Mouse (Mus musculus): ENCODE results near the gene 4930524B15Rik. TPM values are rescaled to one million over a fixed set of nuclear protein-coding genes. Genes with fewer than 3 reads are reported as not detected.
A peak's percentile ranks its signal among the peaks of the same experiment; 100 is the strongest.

The 4930524B15Rik gene
- polyA plus RNA-seq (2014; fragmentation: Nextera tagmentation; extraction: Ambion mirVana): 0.22 and 0.28 TPM in 2 replicates

DNA sequence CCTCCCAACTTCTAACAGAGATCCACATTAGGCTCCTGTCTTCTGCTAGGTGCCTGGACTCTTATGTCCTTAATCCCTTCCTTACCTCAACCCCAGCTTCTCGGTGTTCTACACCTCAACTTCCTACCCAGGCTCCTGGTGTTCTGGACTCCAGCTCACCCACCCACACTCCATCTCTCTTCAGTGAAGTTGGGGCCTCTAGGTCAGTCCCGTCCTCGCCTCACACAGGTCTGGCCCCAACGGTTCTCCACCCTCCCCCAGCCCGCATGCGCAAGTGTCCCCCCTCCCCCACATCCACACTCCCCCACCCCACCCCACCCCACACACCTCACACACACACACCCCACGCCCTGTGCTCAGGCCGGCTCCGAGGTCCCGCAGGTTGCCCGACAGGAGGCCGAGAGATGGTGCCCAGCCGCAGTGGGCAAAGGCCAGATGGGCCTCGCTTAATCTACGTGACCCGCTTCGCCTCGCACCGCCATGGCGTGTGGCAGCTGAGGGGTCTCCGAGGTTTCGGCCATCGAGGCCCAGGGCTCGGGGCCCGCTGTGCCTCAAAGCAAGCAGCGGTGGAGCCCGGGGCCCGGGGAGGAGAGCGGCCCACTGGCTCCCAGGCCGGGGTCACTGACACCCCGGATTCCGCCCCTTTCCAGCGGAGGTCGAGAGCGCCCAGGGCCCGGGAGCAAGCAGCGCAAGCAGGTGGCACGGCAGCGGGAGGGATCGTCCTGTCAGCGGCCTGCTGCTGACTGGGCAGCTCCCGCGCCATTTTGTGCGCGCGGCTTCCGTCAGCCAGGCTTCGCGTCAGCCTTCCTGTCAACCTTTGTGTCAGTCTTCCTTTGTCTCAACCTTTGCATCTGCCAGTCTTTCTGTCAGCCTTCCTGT lies at the start of gene 4930524B15Rik:
Gene 4930524B15Rik, plus strand, starts transcription at position 337 of the 879 bp plus-strand sequence.
- H3K4me3 ChIP-seq (replicated peaks; ENCODE audit: low read depth, low read length): peak within 1 kb of the TSS; percentile 26
- DNase-seq: peak; percentile 63
- no peaks in the 10 kb centered on the region for H3K4me1 ChIP-seq (ENCODE audit: control insufficient read depth, insufficient read depth, low read length)
- H3K9ac ChIP-seq (replicated peaks; ENCODE audit: low read length): peak within 1 kb of the TSS; percentile 46; the same call in 1 of the 2 replicates
- no peak within 1 kb of the TSS for H3K27ac ChIP-seq (replicated peaks; ENCODE audit: low read depth, low read length)
- peak; percentile 40 for ATAC-seq (ENCODE audit: low FRiP score, low TSS enrichment)
- H3K4me2 ChIP-seq (ENCODE audit: low read length): peak within 1 kb of the TSS; percentile 50
- no peaks in the 10 kb centered on the region for H3K36me3 ChIP-seq (ENCODE audit: control insufficient read depth, insufficient read depth, low read length)
- no peaks in the 10 kb centered on the region for H3K27me3 ChIP-seq (ENCODE audit: control insufficient read depth, insufficient read depth, low read length)
- WGBS: 44% methylated on average over 49 of the region's 49 CpGs
- H3K9me3 ChIP-seq (ENCODE audit: control insufficient read depth, low read length): no peaks in the 10 kb centered on the region

DNA sequence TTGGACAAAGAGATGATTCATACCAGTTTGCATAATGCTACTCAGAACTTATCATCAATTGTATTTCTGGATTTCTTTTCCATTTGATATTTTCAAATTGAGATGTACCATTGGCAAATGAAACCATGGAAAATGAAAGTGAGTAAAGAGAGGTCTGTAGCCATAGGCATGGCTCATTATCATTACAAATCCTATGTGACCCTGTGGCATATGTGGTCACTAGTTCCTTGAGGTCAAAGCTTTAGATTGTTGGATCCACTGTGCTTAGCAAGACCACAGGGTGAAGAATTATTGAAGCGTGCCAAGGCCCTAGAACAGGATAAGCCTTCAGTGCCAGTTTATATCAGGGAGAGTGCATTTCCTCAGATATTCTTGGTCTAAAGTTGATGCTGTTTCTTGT lies 47.6 kb upstream of the 4930524B15Rik start:
- H3K4me3 ChIP-seq (replicated peaks; ENCODE audit: low read depth, low read length): no peak overlapping the region
- DNase-seq (no peak), ATAC-seq (ENCODE audit: low FRiP score, low TSS enrichment) (no peak)
- H3K36me3 ChIP-seq (ENCODE audit: control insufficient read depth, insufficient read depth, low read length): peaks cover 13% of the 10 kb centered on the region
- H3K9me3 ChIP-seq (ENCODE audit: control insufficient read depth, low read length): no peaks in the 10 kb centered on the region
- H3K4me2 ChIP-seq (ENCODE audit: low read length): no peak overlapping the region
- H3K27me3 ChIP-seq (ENCODE audit: control insufficient read depth, insufficient read depth, low read length): no peaks in the 10 kb centered on the region
- H3K27ac ChIP-seq (replicated peaks; ENCODE audit: low read depth, low read length): no peak overlapping the region
- 90% methylated on average over 1 of the region's 1 CpGs for WGBS
- H3K9ac ChIP-seq (replicated peaks; ENCODE audit: low read length): no peak overlapping the region
- H3K4me1 ChIP-seq (ENCODE audit: control insufficient read depth, insufficient read depth, low read length): no peaks in the 10 kb centered on the region

DNA sequence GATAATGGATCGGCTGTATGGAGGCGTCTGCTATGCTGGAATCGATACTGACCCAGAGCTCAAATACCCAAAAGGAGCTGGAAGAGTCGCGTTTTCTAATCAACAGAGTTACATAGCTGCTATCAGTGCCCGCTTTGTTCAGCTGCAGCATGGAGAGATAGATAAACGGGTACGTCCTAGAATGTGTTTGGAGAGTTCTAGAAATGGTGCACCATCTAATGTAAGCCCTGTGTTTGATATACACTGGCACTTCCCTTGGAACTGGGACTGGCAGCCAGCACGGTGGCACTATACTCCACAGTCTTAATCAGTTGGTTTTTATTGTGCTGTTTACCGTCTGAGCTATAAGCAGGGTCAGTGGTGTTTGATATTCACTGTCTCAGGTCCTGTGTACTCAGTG lies 35.3 kb upstream of the 4930524B15Rik start:
- Histone ChIP-seq H3K27me3 (ENCODE audit: control insufficient read depth, insufficient read depth, low read length) (no peaks in the 10 kb centered on the region), H3K4me1 (ENCODE audit: control insufficient read depth, insufficient read depth, low read length) (no peaks in the 10 kb centered on the region), H3K36me3 (ENCODE audit: control insufficient read depth, insufficient read depth, low read length) (peaks cover 76% of the 10 kb centered on the region), H3K4me2 (ENCODE audit: low read length) (no peak overlapping the region), H3K4me3 (replicated peaks; ENCODE audit: low read depth, low read length) (no peak overlapping the region), H3K9me3 (ENCODE audit: control insufficient read depth, low read length) (no peaks in the 10 kb centered on the region), H3K27ac (replicated peaks; ENCODE audit: low read depth, low read length) (no peak overlapping the region), H3K9ac (replicated peaks; ENCODE audit: low read length) (no peak overlapping the region)
- 96% methylated on average over 10 of the region's 10 CpGs for WGBS
- DNase-seq (no peak), ATAC-seq (ENCODE audit: low FRiP score, low TSS enrichment) (no peak)

DNA sequence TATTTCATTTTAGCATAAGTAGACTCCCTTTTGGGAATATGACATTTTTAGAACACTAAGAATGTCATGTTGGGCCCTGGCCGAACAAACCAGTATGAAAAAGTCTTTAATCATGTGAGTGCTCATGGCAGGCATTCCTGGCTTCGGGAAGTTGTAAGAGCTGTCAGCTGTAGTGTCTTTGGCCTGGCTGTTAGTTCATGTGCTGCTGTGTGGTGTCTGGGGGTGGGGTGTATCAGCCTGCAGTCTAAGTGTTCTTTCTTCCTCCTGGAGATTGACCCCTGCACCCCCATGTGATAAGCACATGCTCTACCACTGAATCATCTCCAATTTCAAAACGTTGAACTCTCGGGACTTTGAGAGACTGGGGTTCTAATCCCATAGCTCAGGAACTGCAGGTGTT lies 29.7 kb upstream of the 4930524B15Rik start:
- no peak overlapping the region for H3K4me2 ChIP-seq (ENCODE audit: low read length)
- no peak overlapping the region for H3K4me3 ChIP-seq (replicated peaks; ENCODE audit: low read depth, low read length)
- no peaks in the 10 kb centered on the region for H3K27me3 ChIP-seq (ENCODE audit: control insufficient read depth, insufficient read depth, low read length)
- peaks cover 2% of the 10 kb centered on the region for H3K4me1 ChIP-seq (ENCODE audit: control insufficient read depth, insufficient read depth, low read length)
- no peak for DNase-seq
- H3K27ac ChIP-seq (replicated peaks; ENCODE audit: low read depth, low read length): no peak overlapping the region
- peaks cover 36% of the 10 kb centered on the region for H3K36me3 ChIP-seq (ENCODE audit: control insufficient read depth, insufficient read depth, low read length)
- no peak overlapping the region for H3K9ac ChIP-seq (replicated peaks; ENCODE audit: low read length)
- no peaks in the 10 kb centered on the region for H3K9me3 ChIP-seq (ENCODE audit: control insufficient read depth, low read length)
- 58% methylated on average over 4 of the region's 4 CpGs for WGBS
- no peak for ATAC-seq (ENCODE audit: low FRiP score, low TSS enrichment)

DNA sequence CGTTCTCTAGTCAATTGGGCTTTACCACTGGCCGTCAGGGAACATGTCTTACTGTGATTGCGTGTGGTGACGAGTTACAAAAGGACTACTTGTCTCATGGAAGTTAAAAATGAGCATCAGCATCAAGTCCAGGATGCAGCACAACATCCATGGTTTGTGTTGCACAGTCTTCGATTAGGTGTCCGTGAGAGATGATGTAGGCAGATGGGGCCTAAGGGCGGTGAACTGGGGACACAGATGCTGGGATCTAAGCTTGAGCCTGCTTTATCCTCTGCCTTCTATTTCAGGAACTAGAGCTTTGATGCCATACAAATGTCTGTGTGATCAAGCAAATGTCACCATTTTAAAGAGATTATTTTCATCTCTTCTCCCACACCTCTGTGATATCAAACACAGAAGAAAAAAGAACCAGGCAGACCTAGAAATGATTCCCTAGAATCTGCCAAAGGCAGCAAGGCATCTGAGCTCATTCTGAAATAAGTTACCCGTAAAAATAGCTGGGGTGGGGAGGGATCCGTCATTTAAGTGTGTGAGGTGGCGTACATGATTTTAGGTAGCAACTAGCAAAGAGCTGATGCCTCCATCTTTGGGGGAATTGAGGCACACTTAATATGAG lies 28.4 kb upstream of the 4930524B15Rik start:
- H3K9ac ChIP-seq (replicated peaks; ENCODE audit: low read length): no peak overlapping the region
- H3K4me1 ChIP-seq (ENCODE audit: control insufficient read depth, insufficient read depth, low read length): peaks cover 16% of the 10 kb centered on the region
- H3K4me2 ChIP-seq (ENCODE audit: low read length): no peak overlapping the region
- H3K27ac ChIP-seq (replicated peaks; ENCODE audit: low read depth, low read length): no peak overlapping the region
- ATAC-seq (ENCODE audit: low FRiP score, low TSS enrichment): no peak
- no peak overlapping the region for H3K4me3 ChIP-seq (replicated peaks; ENCODE audit: low read depth, low read length)
- peaks cover 22% of the 10 kb centered on the region for H3K36me3 ChIP-seq (ENCODE audit: control insufficient read depth, insufficient read depth, low read length)
- no peaks in the 10 kb centered on the region for H3K27me3 ChIP-seq (ENCODE audit: control insufficient read depth, insufficient read depth, low read length)
- DNase-seq: no peak
- WGBS: 91% methylated on average over 10 of the region's 10 CpGs
- no peaks in the 10 kb centered on the region for H3K9me3 ChIP-seq (ENCODE audit: control insufficient read depth, low read length)

DNA sequence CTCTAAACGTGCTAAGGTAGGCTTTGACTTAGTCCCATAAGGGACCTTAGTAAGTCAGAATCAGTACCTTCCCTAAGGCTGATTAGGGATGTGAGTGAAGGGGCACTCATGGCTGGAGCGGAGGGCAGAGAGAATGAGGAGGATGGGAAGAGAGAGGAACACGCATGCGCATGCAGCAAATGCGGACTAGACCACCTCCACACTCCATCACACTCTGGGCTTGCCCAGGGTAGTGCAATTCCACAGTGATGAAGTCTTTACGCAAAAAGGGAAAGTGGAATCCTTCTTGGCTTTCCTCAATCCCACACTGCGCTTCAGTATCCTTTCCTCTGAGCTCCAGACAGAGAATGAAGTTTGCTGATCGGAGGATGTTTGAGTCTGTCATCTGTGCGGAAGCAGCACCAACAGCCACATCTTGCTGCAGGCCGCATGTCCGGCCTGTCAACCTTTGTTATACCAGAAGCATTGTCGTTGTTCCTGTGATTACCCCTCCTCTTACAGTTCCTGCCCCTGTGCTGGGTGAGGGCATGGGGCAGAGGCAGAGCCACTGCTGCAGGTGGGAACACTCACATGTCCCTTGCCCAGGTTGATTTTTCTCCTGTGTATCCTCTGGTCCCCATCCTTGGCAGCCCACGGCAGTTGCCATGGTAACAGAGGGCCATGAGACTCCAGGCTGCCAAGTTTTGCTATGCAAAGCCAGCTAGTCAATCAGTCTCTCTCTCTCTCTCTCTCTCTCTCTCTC lies 24.3 kb upstream of the 4930524B15Rik start:
- WGBS: 56% methylated on average over 13 of the region's 13 CpGs
- Histone ChIP-seq H3K4me1 (ENCODE audit: control insufficient read depth, insufficient read depth, low read length) (peaks cover 20% of the 10 kb centered on the region), H3K4me3 (replicated peaks; ENCODE audit: low read depth, low read length) (no peak overlapping the region), H3K27ac (replicated peaks; ENCODE audit: low read depth, low read length) (peak overlapping the region; percentile 86), H3K36me3 (ENCODE audit: control insufficient read depth, insufficient read depth, low read length) (0 out of 2 replicates have a peak, but pooled peaks cover 3% of the 10 kb centered on the region), H3K9ac (replicated peaks; ENCODE audit: low read length) (peak overlapping the region; percentile 43; the same call in 1 of the 2 replicates), H3K9me3 (ENCODE audit: control insufficient read depth, low read length) (no peaks in the 10 kb centered on the region), H3K27me3 (ENCODE audit: control insufficient read depth, insufficient read depth, low read length) (no peaks in the 10 kb centered on the region), H3K4me2 (ENCODE audit: low read length) (peak overlapping the region; percentile 38)
- ATAC-seq (ENCODE audit: low FRiP score, low TSS enrichment) (peak; percentile 79), DNase-seq (peak; percentile 93)

DNA sequence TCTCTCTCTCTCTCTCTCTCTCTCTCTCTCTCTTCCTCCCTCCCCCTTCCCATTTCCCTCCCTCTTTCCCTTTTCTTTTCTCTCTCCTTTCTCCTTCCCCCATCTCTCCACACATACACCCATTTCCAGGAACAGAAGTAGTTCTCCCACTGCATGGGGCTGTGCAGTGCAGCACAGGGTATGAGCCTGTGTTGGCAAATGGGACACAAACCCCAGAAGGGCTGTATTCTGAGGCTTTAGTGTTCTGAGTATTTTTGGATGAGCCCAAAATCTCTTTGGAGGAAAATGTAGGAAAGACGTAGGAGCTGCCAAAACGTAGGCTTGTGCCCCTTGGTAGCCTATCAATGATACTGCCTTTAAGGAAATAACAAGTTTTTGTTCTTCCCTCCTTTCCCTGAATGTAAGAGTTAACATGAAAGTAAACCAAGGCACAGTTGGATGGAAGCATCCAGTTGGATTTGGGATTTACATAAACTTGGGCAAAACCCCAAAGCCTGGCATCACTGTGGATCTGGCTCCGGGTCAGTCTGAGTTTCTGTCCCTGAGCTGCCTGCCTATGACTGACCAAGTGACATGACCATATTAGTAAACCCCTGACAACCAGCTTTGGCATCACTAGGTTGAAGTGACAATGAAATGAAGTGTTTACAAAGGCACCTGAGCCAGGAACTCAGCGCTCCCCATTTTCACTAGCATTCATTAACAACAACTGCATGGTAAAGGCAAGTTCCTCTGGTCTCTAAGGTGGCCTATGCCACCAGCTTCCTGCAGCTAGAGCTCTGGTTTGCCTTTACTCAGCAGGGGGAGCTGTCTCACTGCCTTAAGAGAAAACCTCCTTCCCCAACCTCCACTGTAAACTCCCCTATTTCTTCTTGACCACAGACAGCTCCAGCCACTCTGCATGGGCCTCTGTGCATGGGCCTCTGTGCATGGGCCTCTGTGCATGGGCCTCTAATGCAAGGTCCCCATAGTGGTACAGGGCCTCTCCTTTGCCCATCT lies 23.5 kb upstream of the 4930524B15Rik start:
- ATAC-seq (ENCODE audit: low FRiP score, low TSS enrichment): peak; percentile 57; the same call in 1 of the 2 replicates
- Histone ChIP-seq H3K9me3 (ENCODE audit: control insufficient read depth, low read length) (no peaks in the 10 kb centered on the region), H3K4me1 (ENCODE audit: control insufficient read depth, insufficient read depth, low read length) (peaks cover 20% of the 10 kb centered on the region), H3K27ac (replicated peaks; ENCODE audit: low read depth, low read length) (peak overlapping the region; percentile 86), H3K4me2 (ENCODE audit: low read length) (peak overlapping the region; percentile 38; the same call in 1 of the 2 replicates), H3K9ac (replicated peaks; ENCODE audit: low read length) (no peak overlapping the region), H3K4me3 (replicated peaks; ENCODE audit: low read depth, low read length) (no peak overlapping the region), H3K36me3 (ENCODE audit: control insufficient read depth, insufficient read depth, low read length) (no peaks in the 10 kb centered on the region), H3K27me3 (ENCODE audit: control insufficient read depth, insufficient read depth, low read length) (no peaks in the 10 kb centered on the region)
- WGBS: 79% methylated on average over 4 of the region's 4 CpGs
- peak; percentile 48 for DNase-seq
